Mouse (Mus musculus) G1E (cell line): ENCODE measurements around the gene Stx8.

Source experiments
- CTCF ChIP-seq: IDR thresholded peaks from 2 replicates; pipeline ENCODE4 v1.5.1; 2012; ENCODE audit warnings: low read depth, low read length, inconsistent platforms, mixed read lengths
- POLR2AphosphoS5 ChIP-seq: IDR thresholded peaks from 2 replicates; pipeline ENCODE4 v1.6.1; 2012; ENCODE audit warnings: low read depth, low read length, inconsistent platforms; ENCODE audit not compliant: insufficient replicate concordance

DNA sequence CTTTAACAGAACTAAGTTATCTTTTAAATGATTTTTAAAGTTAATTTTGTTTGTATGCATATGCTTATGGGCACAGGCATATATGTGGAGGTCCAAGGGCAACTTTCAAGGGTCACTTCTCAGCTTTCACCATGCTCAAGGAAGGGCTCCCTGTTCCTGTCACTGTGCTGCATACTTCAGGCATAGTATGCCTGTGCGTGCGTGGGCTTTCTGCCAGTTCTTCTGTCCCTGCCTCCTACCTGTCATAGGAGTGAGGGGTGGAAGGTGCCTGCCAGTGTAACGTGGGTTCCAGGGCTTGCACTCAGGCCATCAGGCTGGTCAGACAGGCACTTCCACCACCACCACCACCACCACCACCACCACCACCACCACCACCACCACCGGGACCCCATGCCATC is 206.7 kb downstream of the Stx8 start:
- TF ChIP-seq CTCF (no peak), POLR2AphosphoS5 (no peak)
